Mouse (Mus musculus) kidney, postnatal 0 days (tissue): ENCODE measurements at regions not wholly inside any gene's neighbourhood (a gene's known extent, or its start where the extent isn't known, plus 50 kb on each side); places are given as distances from the start of the nearest gene placed in this dataset.

ENCODE experiments used
- ATAC-seq: fragments of 200-750 bp; cut with Nextera tagmentation; replicated peaks from 2 replicates; pipeline ENCODE4 v1.8.0; 2017; ENCODE audit warnings: low read depth, moderate number of reproducible peaks, moderate TSS enrichment, moderate library complexity; ENCODE audit not compliant: low FRiP score
- DNase-seq: peaks from one replicate; pipeline ENCODE4 v3.0.0-alpha.2; 2016; ENCODE audit warnings: low spot score
- H3K27ac ChIP-seq: fragments of 300-500 bp; sonication (generic); 2 replicates; pipeline ENCODE4 v1.5.1; 2014; ENCODE audit warnings: mild to moderate bottlenecking
- H3K27me3 ChIP-seq: fragments of 300-500 bp; sonication (generic); 2 replicates; pipeline ENCODE4 v1.6.1; 2014; ENCODE audit warnings: low read length, mixed read lengths; ENCODE audit not compliant: insufficient read depth
- H3K36me3 ChIP-seq: fragments of 300-500 bp; sonication (generic); 2 replicates; pipeline ENCODE4 v1.6.1; 2014; ENCODE audit warnings: low read length, mixed read lengths; ENCODE audit not compliant: insufficient read depth
- H3K4me1 ChIP-seq: fragments of 300-500 bp; sonication (generic); replicated peaks from 2 replicates; pipeline ENCODE4 v1.6.1; 2014; ENCODE audit warnings: antibody characterized with exemption, low read length, mixed read lengths; ENCODE audit not compliant: insufficient read depth
- H3K4me2 ChIP-seq: fragments of 300-500 bp; sonication (generic); 2 replicates; pipeline ENCODE4 v1.6.1; 2014; ENCODE audit warnings: mild to moderate bottlenecking, low read length, moderate library complexity, mixed read lengths
- H3K4me3 ChIP-seq: fragments of 300-500 bp; sonication (generic); replicated peaks from 2 replicates; pipeline ENCODE4 v1.5.1; 2014; ENCODE audit warnings: low read depth, low read length
- H3K9ac ChIP-seq: fragments of 300-500 bp; sonication (generic); 2 replicates; pipeline ENCODE4 v1.6.1; 2014; ENCODE audit warnings: low read depth, low read length
- H3K9me3 ChIP-seq: fragments of 300-500 bp; sonication (generic); replicated peaks from 2 replicates; pipeline ENCODE4 v1.6.1; 2016; ENCODE audit warnings: low read length, inconsistent platforms, mixed read lengths
- CTCF ChIP-seq: IDR thresholded peaks from 2 replicates; pipeline ENCODE4 v1.5.1; 2016; ENCODE audit warnings: antibody characterized with exemption, low read depth, mild to moderate bottlenecking, moderate library complexity
- WGBS: fragments of 180-500 bp; shearing (Covaris S2); extraction: QIAGEN DNeasy Blood & Tissue Kit; methylation state at CpG from one replicate; pipeline ENCODE4 v1.1.7; 2014; 5-methylcytosine and 5-hydroxymethylcytosine counted together

- no peaks in the 10 kb centered on the region for H3K27me3 ChIP-seq
- 42% methylated on average over 3 of the region's 3 CpGs for WGBS
- no peak for TF ChIP-seq CTCF
- H3K4me3 ChIP-seq = no peak overlapping the region
- H3K4me1 ChIP-seq = no peaks in the 10 kb centered on the region
- H3K27ac ChIP-seq = no peak overlapping the region
- no peak overlapping the region for H3K4me2 ChIP-seq
- ATAC-seq (no peak), DNase-seq (no peak)
- H3K9ac ChIP-seq = no peak overlapping the region
- H3K36me3 ChIP-seq = no peaks in the 10 kb centered on the region
- H3K9me3 ChIP-seq = no peaks in the 10 kb centered on the region
Measured at GRCm38 (mm10) chr7:134467216-134467615, 81.8 kb upstream of the D7Ertd443e start.

GRCm38 (mm10) chr7:134471286-134471685 lies 85.8 kb upstream of the D7Ertd443e start:
- no peaks in the 10 kb centered on the region for H3K4me1 ChIP-seq
- DNase-seq (peak; percentile 49), ATAC-seq (no peak)
- 22% methylated on average over 2 of the region's 2 CpGs for WGBS
- no peak overlapping the region for H3K4me2 ChIP-seq
- no peaks in the 10 kb centered on the region for H3K36me3 ChIP-seq
- no peak overlapping the region for H3K4me3 ChIP-seq
- no peak overlapping the region for H3K9ac ChIP-seq
- TF ChIP-seq CTCF = peak; percentile 69
- no peaks in the 10 kb centered on the region for H3K9me3 ChIP-seq
- no peaks in the 10 kb centered on the region for H3K27me3 ChIP-seq
- H3K27ac ChIP-seq = no peak overlapping the region

DNA sequence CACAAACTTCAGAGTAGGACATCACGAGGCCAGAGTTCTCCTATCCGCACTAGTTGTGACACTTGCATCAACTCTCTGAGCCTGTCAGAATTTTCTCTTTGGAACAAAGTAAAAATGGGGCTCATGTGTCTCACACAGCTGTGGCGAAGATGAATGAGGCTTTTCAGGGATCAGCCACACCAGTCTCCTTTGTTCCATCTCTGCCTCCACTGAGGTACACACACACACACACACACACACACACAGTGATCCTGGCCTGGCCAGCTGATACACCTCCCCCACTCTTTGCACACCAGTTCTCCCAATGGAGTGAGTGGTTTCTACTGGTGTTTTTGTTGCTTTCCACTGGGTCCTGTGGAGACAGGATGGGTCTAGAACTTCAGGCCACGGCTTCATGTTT lies 105.9 kb upstream of the D7Ertd443e start:
- DNase-seq (no peak), ATAC-seq (no peak)
- Histone ChIP-seq H3K4me3 (no peak overlapping the region), H3K27me3 (no peaks in the 10 kb centered on the region), H3K9ac (no peak overlapping the region), H3K36me3 (no peaks in the 10 kb centered on the region), H3K4me2 (no peak overlapping the region), H3K4me1 (no peaks in the 10 kb centered on the region), H3K27ac (no peak overlapping the region), H3K9me3 (no peaks in the 10 kb centered on the region)
- WGBS = 83% methylated on average over 4 of the region's 4 CpGs
- no peak for TF ChIP-seq CTCF

GRCm38 (mm10) chr7:134497219-134497618 lies 111.8 kb upstream of the D7Ertd443e start:
- DNase-seq (no peak), ATAC-seq (no peak)
- no peak overlapping the region for H3K4me2 ChIP-seq
- H3K4me1 ChIP-seq = 0 out of 2 replicates have a peak, but pooled peaks cover 2% of the 10 kb centered on the region
- H3K36me3 ChIP-seq = no peaks in the 10 kb centered on the region
- H3K9me3 ChIP-seq = no peaks in the 10 kb centered on the region
- H3K4me3 ChIP-seq = no peak overlapping the region
- H3K27ac ChIP-seq = no peak overlapping the region
- H3K9ac ChIP-seq = no peak overlapping the region
- H3K27me3 ChIP-seq = no peaks in the 10 kb centered on the region
- WGBS = 46% methylated on average over 11 of the region's 11 CpGs
- TF ChIP-seq CTCF = no peak

GRCm38 (mm10) chr7:134497870-134498269 lies 112.4 kb upstream of the D7Ertd443e start:
- 53% methylated on average over 4 of the region's 4 CpGs for WGBS

DNA sequence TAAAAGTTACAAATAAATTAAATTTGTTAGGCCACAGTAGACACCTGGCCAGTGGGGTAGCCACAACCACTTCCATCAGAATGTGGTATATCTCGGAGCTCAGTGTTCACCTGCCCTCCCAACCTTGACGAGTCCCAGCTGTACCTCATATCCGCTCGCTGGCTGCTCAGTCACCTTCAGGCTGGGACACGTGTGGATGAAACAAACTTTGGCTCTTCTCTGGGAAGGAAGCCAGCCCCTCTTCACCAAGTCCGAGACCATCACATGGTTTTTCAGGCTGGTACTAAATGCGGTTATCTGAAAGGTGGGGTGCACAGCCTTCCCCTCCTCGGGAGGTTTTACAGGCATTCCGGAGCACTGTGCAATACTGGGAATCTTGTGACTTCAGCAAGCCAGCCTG lies 113.3 kb upstream of the D7Ertd443e start:
- 38% methylated on average over 9 of the region's 9 CpGs for WGBS
- H3K4me3 ChIP-seq = no peak overlapping the region
- ATAC-seq = 0 out of 2 replicates have a peak, but pooled peaks have one; percentile 40
- no peaks in the 10 kb centered on the region for H3K27me3 ChIP-seq
- H3K4me1 ChIP-seq = 0 out of 2 replicates have a peak, but pooled peaks cover 2% of the 10 kb centered on the region
- H3K27ac ChIP-seq = peak overlapping the region; percentile 66; the same call in 1 of the 2 replicates
- TF ChIP-seq CTCF = no peak
- H3K36me3 ChIP-seq = no peaks in the 10 kb centered on the region
- no peak for DNase-seq
- H3K9me3 ChIP-seq = no peaks in the 10 kb centered on the region
- H3K4me2 ChIP-seq = no peak overlapping the region
- H3K9ac ChIP-seq = no peak overlapping the region

More at GRCm38 (mm10) chr7:134497870-134498269, 112.4 kb upstream of the D7Ertd443e start:
- Histone ChIP-seq H3K36me3 (no peaks in the 10 kb centered on the region), H3K27me3 (no peaks in the 10 kb centered on the region), H3K4me2 (no peak overlapping the region), H3K9ac (no peak overlapping the region), H3K4me3 (no peak overlapping the region), H3K27ac (no peak overlapping the region), H3K9me3 (no peaks in the 10 kb centered on the region), H3K4me1 (0 out of 2 replicates have a peak, but pooled peaks cover 2% of the 10 kb centered on the region)
- ATAC-seq (no peak), DNase-seq (no peak)
- TF ChIP-seq CTCF = no peak

DNA sequence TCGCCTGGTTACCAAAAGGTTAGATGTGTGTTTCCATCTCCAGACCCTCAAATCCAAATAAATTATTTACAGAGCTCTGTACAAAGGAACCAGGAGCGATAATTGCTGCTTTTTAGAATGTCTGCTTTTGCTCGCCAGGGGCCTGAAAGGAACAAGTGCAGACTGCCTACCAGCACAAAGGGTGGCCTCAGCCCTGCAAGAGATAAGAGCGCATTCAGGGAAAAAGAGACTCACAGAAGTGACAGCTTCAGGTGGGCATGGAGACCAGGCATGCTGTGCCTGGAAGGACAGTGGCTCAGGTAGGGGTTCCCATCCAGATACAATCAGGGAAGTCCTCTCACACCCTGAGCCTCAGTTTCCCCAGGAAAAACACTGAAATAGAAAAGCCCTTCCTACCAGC lies 114.0 kb upstream of the D7Ertd443e start:
- 0 out of 2 replicates have a peak overlapping the region, but pooled peaks have one; percentile 14 for H3K9ac ChIP-seq
- H3K27ac ChIP-seq = peak overlapping the region; percentile 66; the same call in 1 of the 2 replicates
- ATAC-seq (no peak), DNase-seq (no peak)
- 0 out of 2 replicates have a peak, but pooled peaks cover 2% of the 10 kb centered on the region for H3K4me1 ChIP-seq
- TF ChIP-seq CTCF = no peak
- no peaks in the 10 kb centered on the region for H3K36me3 ChIP-seq
- no peak overlapping the region for H3K4me3 ChIP-seq
- 51% methylated on average over 4 of the region's 4 CpGs for WGBS
- H3K4me2 ChIP-seq = no peak overlapping the region
- no peaks in the 10 kb centered on the region for H3K27me3 ChIP-seq
- no peaks in the 10 kb centered on the region for H3K9me3 ChIP-seq
